Mouse (Mus musculus) erythroid progenitor cell, adult 5-6 weeks (primary cell): ENCODE results near the gene Gm17374. TPM values are rescaled to one million over a fixed set of nuclear protein-coding genes. Genes with fewer than 3 reads are reported as not detected.
"Not testable (repeated sequence)": the region's sequence is repeated elsewhere in the genome, so short reads cannot be mapped to it uniquely, and the experiment has no call there.

Source experiments
- ATAC-seq: replicated peaks from 2 replicates; pipeline ENCODE4 v1.8.0; 2016; ENCODE audit warnings: moderate number of reproducible peaks, mild to moderate bottlenecking, moderate TSS enrichment, inconsistent platforms; ENCODE audit not compliant: poor library complexity, low FRiP score, severe bottlenecking
- total RNA-seq, 2 experiments: library from RNA; stranded (forward) in 1 of 2; stranded (reverse) in 1 of 2; fragments of 150-400 nt in 1 of 2; fragments of 186-747, 209-891 nt in 1 of 2; gene quantifications; 2 replicates each; pipeline versions ENCODE4 v1.2.3 to v1.2.4; 2015 to 2017; ENCODE audit warnings: low replicate concordance in 2 of 2

Gene Gm17374
- total RNA-seq (2015; ENCODE audit: low replicate concordance), result not detected in 2 replicates
- total RNA-seq (2017; ENCODE audit: low replicate concordance), result not detected in 2 replicates

GRCm38 (mm10) chr2:140151743-140152142, at the start of gene Gm17374:
Gene Gm17374 (plus strand): TSS chr2:140152043.
- not testable (repeated sequence) for ATAC-seq

- ATAC-seq, result no peak
Observed at GRCm38 (mm10) chr2:140104951-140105350, 46.9 kb upstream of the Gm17374 start.

- no peak for ATAC-seq
Observed at GRCm38 (mm10) chr2:140107641-140108040, 44.2 kb upstream of the Gm17374 start.

- no peak for ATAC-seq
Observed at GRCm38 (mm10) chr2:140108945-140109344, 42.9 kb upstream of the Gm17374 start.

- ATAC-seq, result no peak
Observed at GRCm38 (mm10) chr2:140113851-140114250, 38.0 kb upstream of the Gm17374 start.

- ATAC-seq, result peak; percentile 54; the same call in 1 of the 2 replicates
Observed at GRCm38 (mm10) chr2:140125516-140125915, 26.3 kb upstream of the Gm17374 start.

GRCm38 (mm10) chr2:140159186-140159730, 7.4 kb downstream of the Gm17374 start:
- no peak for ATAC-seq

GRCm38 (mm10) chr2:140163351-140163854, 11.6 kb downstream of the Gm17374 start:
- ATAC-seq, result peak; percentile 74; the same call in 1 of the 2 replicates

- no peak for ATAC-seq
Observed at GRCm38 (mm10) chr2:140169057-140169456, 17.2 kb downstream of the Gm17374 start.

GRCm38 (mm10) chr2:140170127-140170802, 18.4 kb downstream of the Gm17374 start, which contains the start of the genes Esf1 and Ndufaf5:
Gene Esf1 (minus strand): TSS chr2:140170564.
Gene Ndufaf5 (plus strand): TSS chr2:140170649.
- peak; percentile 97 for ATAC-seq

- peak; percentile 74 for ATAC-seq
Observed at GRCm38 (mm10) chr2:140170803-140171553, 19.1 kb downstream of the Gm17374 start.

GRCm38 (mm10) chr2:140185685-140186210, 33.9 kb downstream of the Gm17374 start:
- ATAC-seq, result not testable (repeated sequence)

GRCm38 (mm10) chr2:140200713-140201112, 48.9 kb downstream of the Gm17374 start:
- ATAC-seq, result no peak

GRCm38 (mm10) chr2:140202573-140202972, 50.7 kb downstream of the Gm17374 start:
- ATAC-seq, result no peak

Other genes starting within 250 kb of the Gm17374 start
- 8.8 and 9.7 TPM in 2 replicates for gene Tasp1, start 85.2 kb upstream of the Gm17374 start, total RNA-seq (2015; ENCODE audit: low replicate concordance)
- 17.5 and 23.9 TPM in 2 replicates for gene Tasp1, start 85.2 kb upstream of the Gm17374 start, total RNA-seq (2017; ENCODE audit: low replicate concordance)
- 2.9 and 14.3 TPM in 2 replicates for gene Esf1, start 18.5 kb downstream of the Gm17374 start, total RNA-seq (2015; ENCODE audit: low replicate concordance)
- gene Esf1, start 18.5 kb downstream of the Gm17374 start, total RNA-seq (2017; ENCODE audit: low replicate concordance), result 16.6 and 28.8 TPM in 2 replicates
- gene Ndufaf5, start 18.6 kb downstream of the Gm17374 start, total RNA-seq (2015; ENCODE audit: low replicate concordance), result 5.4 TPM in 1 of 2 replicates, not detected in the other
- gene Ndufaf5, start 18.6 kb downstream of the Gm17374 start, total RNA-seq (2017; ENCODE audit: low replicate concordance), result 3.5 and 4.2 TPM in 2 replicates
- gene Sel1l2, start 237.7 kb downstream of the Gm17374 start, total RNA-seq (2015; ENCODE audit: low replicate concordance), result not detected in 2 replicates
- gene Sel1l2, start 237.7 kb downstream of the Gm17374 start, total RNA-seq (2017; ENCODE audit: low replicate concordance), result not detected in 2 replicates
- gene Macrod2, start 243.3 kb downstream of the Gm17374 start, total RNA-seq (2015; ENCODE audit: low replicate concordance), result 0.72 and 2.1 TPM in 2 replicates
- 0.45 TPM in 1 of 2 replicates, not detected in the other for gene Macrod2, start 243.3 kb downstream of the Gm17374 start, total RNA-seq (2017; ENCODE audit: low replicate concordance)